ENCODE assay signal across 28 mouse cellular contexts in the genomic region with DNA sequence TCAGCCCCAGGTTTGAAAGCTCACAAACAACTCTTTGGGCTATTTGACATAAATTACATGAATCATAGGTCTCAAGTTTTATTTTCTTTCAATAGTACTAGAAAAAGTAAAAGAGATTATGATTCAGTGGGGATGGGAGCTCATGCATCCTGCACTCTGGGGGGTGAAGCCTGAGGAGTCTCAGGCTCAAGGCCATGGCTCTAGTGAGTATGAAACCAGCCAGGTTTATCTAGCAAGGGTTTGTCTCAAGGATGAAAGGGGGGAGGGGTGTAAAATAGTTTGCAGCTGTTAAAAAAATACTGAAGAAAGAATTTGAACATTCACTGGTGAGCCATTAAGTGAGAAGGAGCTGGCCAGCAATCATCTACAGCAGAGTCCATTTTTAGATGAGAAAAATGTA.
DNase-seq lines count a peak whose midpoint lies in the region; ATAC-seq and TF ChIP-seq lines count a peak whose summit lies in the region.
"Had no signal": no experiment of that assay in that cellular context is flagged by ENCODE, and none has a peak within 500 bp of the region (broad histone marks: within the 10 kb centered on the region; RNA-seq: fewer than 3 reads in every experiment).

No protein-coding gene starts in this region.

- H3K36me3 ChIP-seq in embryonic facial prominence, embryonic 11.5 days (replicated peaks; ENCODE audit: control insufficient read depth, insufficient read depth, low read depth, low read length): no peaks in the 10 kb centered on the region
- H3K36me3 ChIP-seq in embryonic facial prominence, embryonic 10.5 days (replicated peaks): no peaks in the 10 kb centered on the region
- no peaks in the 10 kb centered on the region for H3K36me3 ChIP-seq in lung, embryonic 14.5 days (ENCODE audit: insufficient read depth)
- no peaks in the 10 kb centered on the region for H3K36me3 ChIP-seq in embryonic facial prominence, embryonic 14.5 days (ENCODE audit: control insufficient read depth, insufficient read depth, low read length)
- no peaks in the 10 kb centered on the region for H3K36me3 ChIP-seq in limb, embryonic 15.5 days
- H3K36me3 ChIP-seq in midbrain, embryonic 15.5 days (replicated peaks): no peaks in the 10 kb centered on the region
- H3K36me3 ChIP-seq: embryonic facial prominence, embryonic 12.5 days; embryonic facial prominence, embryonic 15.5 days; forebrain, embryonic 10.5 days; forebrain, embryonic 12.5 days had no signal

- H3K9ac ChIP-seq in embryonic facial prominence, embryonic 11.5 days (replicated peaks; ENCODE audit: low read length): no peak overlapping the region
- H3K9ac ChIP-seq in lung, embryonic 14.5 days: no peak overlapping the region
- no peak overlapping the region for H3K9ac ChIP-seq in embryonic facial prominence, embryonic 14.5 days (ENCODE audit: low read depth, low read length)
- no peak overlapping the region for H3K9ac ChIP-seq in limb, embryonic 15.5 days
- no peak overlapping the region for H3K9ac ChIP-seq in midbrain, embryonic 15.5 days
- H3K9ac ChIP-seq: embryonic facial prominence, embryonic 12.5 days; embryonic facial prominence, embryonic 15.5 days; forebrain, embryonic 12.5 days had no signal

- no peak overlapping the region for H3K4me3 ChIP-seq in embryonic facial prominence, embryonic 11.5 days (ENCODE audit: low read depth, low read length)
- H3K4me3 ChIP-seq in embryonic facial prominence, embryonic 10.5 days: no peak overlapping the region
- H3K4me3 ChIP-seq in lung, embryonic 14.5 days (ENCODE audit: low read depth, low read length): no peak overlapping the region
- no peak overlapping the region for H3K4me3 ChIP-seq in embryonic facial prominence, embryonic 14.5 days (ENCODE audit: low read depth, low read length)
- no peak overlapping the region for H3K4me3 ChIP-seq in limb, embryonic 15.5 days
- no peak overlapping the region for H3K4me3 ChIP-seq in midbrain, embryonic 15.5 days
- H3K4me3 ChIP-seq: embryonic facial prominence, embryonic 12.5 days; embryonic facial prominence, embryonic 15.5 days; erythroblast, embryonic 14.5 days; forebrain, embryonic 10.5 days; forebrain, embryonic 12.5 days had no signal

- H3K4me2 ChIP-seq in embryonic facial prominence, embryonic 11.5 days (ENCODE audit: low read depth, low read length): no peak overlapping the region
- no peak overlapping the region for H3K4me2 ChIP-seq in lung, embryonic 14.5 days
- H3K4me2 ChIP-seq in embryonic facial prominence, embryonic 14.5 days (ENCODE audit: low read depth, low read length): no peak overlapping the region
- H3K4me2 ChIP-seq in limb, embryonic 15.5 days: no peak overlapping the region
- H3K4me2 ChIP-seq in midbrain, embryonic 15.5 days: no peak overlapping the region
- H3K4me2 ChIP-seq: embryonic facial prominence, embryonic 12.5 days; embryonic facial prominence, embryonic 15.5 days; forebrain, embryonic 12.5 days had no signal

- H3K27ac ChIP-seq in embryonic facial prominence, embryonic 11.5 days (replicated peaks; ENCODE audit: low read depth, low read length): no peak overlapping the region
- no peak overlapping the region for H3K27ac ChIP-seq in embryonic facial prominence, embryonic 10.5 days (replicated peaks)
- no peak overlapping the region for H3K27ac ChIP-seq in lung, embryonic 14.5 days (ENCODE audit: low read depth)
- no peak overlapping the region for H3K27ac ChIP-seq in embryonic facial prominence, embryonic 14.5 days (replicated peaks; ENCODE audit: low read depth, low read length)
- no peak overlapping the region for H3K27ac ChIP-seq in limb, embryonic 15.5 days
- no peak overlapping the region for H3K27ac ChIP-seq in midbrain, embryonic 15.5 days
- H3K27ac ChIP-seq: embryonic facial prominence, embryonic 12.5 days; embryonic facial prominence, embryonic 15.5 days; forebrain, embryonic 10.5 days; forebrain, embryonic 12.5 days had no signal

- H3K9me3 ChIP-seq in embryonic facial prominence, embryonic 11.5 days (replicated peaks; ENCODE audit: control insufficient read depth, low read length): no peaks in the 10 kb centered on the region
- no peaks in the 10 kb centered on the region for H3K9me3 ChIP-seq in embryonic facial prominence, embryonic 10.5 days
- no peaks in the 10 kb centered on the region for H3K9me3 ChIP-seq in lung, embryonic 14.5 days (ENCODE audit: low read depth, low read length)
- H3K9me3 ChIP-seq in embryonic facial prominence, embryonic 14.5 days (ENCODE audit: control insufficient read depth, low read length): no peaks in the 10 kb centered on the region
- H3K9me3 ChIP-seq in limb, embryonic 15.5 days: no peaks in the 10 kb centered on the region
- no peaks in the 10 kb centered on the region for H3K9me3 ChIP-seq in midbrain, embryonic 15.5 days
- H3K9me3 ChIP-seq: embryonic facial prominence, embryonic 12.5 days; embryonic facial prominence, embryonic 15.5 days; forebrain, embryonic 10.5 days; forebrain, embryonic 12.5 days had no signal

- no peak for ATAC-seq in embryonic facial prominence, embryonic 11.5 days (replicated peaks; ENCODE audit: insufficient number of reproducible peaks, low FRiP score, low TSS enrichment, low read depth)
- ATAC-seq in lung, embryonic 14.5 days (ENCODE audit: insufficient read depth): no peak
- ATAC-seq in embryonic facial prominence, embryonic 14.5 days (ENCODE audit: low read depth): no peak
- ATAC-seq in limb, embryonic 15.5 days (ENCODE audit: insufficient number of reproducible peaks, low FRiP score, low TSS enrichment, low read depth): 0 out of 2 replicates have a peak, but pooled peaks have one; percentile 48
- no peak for ATAC-seq in midbrain, embryonic 15.5 days (replicated peaks)
- ATAC-seq: CD4-positive, CD25-positive, alpha-beta regulatory T cell, adult 4 months; forebrain, embryonic 14.5 days; forebrain, embryonic 16.5 days had no signal

- peak; percentile 41 for DNase-seq in embryonic facial prominence, embryonic 11.5 days (ENCODE audit: low spot score)
- DNase-seq in embryonic facial prominence, embryonic 10.5 days (ENCODE audit: low spot score): no peak
- DNase-seq in lung, embryonic 14.5 days: peak; percentile 15
- DNase-seq in lung, postnatal 36 days: no peak
- DNase-seq in embryonic facial prominence, embryonic 14.5 days (ENCODE audit: low spot score): peak; percentile 29
- DNase-seq in embryo, embryonic 9.5 days (ENCODE audit: extremely low spot score): no peak
- DNase-seq: adrenal gland, adult 2 months; adrenal gland, postnatal 10 days; adrenal gland, postnatal 25 days; B cell, adult 2 months; cerebellum, adult 11 months; cerebellum, adult 18-20 months; cerebellum, adult 8-10 months; cerebellum, adult 9-11 months; cerebellum, postnatal 14 days; cerebellum, postnatal 36 days; embryo, embryonic 11 days had no signal

- no peaks in the 10 kb centered on the region for H3K27me3 ChIP-seq in embryonic facial prominence, embryonic 11.5 days (ENCODE audit: control insufficient read depth, insufficient read depth, low read length)
- no peaks in the 10 kb centered on the region for H3K27me3 ChIP-seq in embryonic facial prominence, embryonic 10.5 days (replicated peaks; ENCODE audit: low read depth, poor library complexity, severe bottlenecking)
- no peaks in the 10 kb centered on the region for H3K27me3 ChIP-seq in lung, embryonic 14.5 days (ENCODE audit: insufficient read depth, low read length)
- H3K27me3 ChIP-seq in embryonic facial prominence, embryonic 14.5 days (replicated peaks; ENCODE audit: control insufficient read depth, insufficient read depth, low read length): no peaks in the 10 kb centered on the region
- H3K27me3 ChIP-seq in limb, embryonic 15.5 days: no peaks in the 10 kb centered on the region
- no peaks in the 10 kb centered on the region for H3K27me3 ChIP-seq in midbrain, embryonic 15.5 days (replicated peaks)
- H3K27me3 ChIP-seq: CH12.LX; embryonic facial prominence, embryonic 12.5 days; embryonic facial prominence, embryonic 15.5 days; forebrain, embryonic 12.5 days had no signal

- no peak for TF ChIP-seq CTCF in lung, embryonic 14.5 days (IDR thresholded peaks at IDR 0.05; ENCODE audit: low read depth)

- H3K4me1 ChIP-seq in embryonic facial prominence, embryonic 11.5 days (ENCODE audit: control insufficient read depth, insufficient read depth, low read length): no peaks in the 10 kb centered on the region
- H3K4me1 ChIP-seq in embryonic facial prominence, embryonic 10.5 days: peaks cover 13% of the 10 kb centered on the region
- no peaks in the 10 kb centered on the region for H3K4me1 ChIP-seq in lung, embryonic 14.5 days (ENCODE audit: insufficient read depth)
- H3K4me1 ChIP-seq in embryonic facial prominence, embryonic 14.5 days (ENCODE audit: control insufficient read depth, insufficient read depth, low read length): no peaks in the 10 kb centered on the region
- H3K4me1 ChIP-seq in limb, embryonic 15.5 days: no peaks in the 10 kb centered on the region
- H3K4me1 ChIP-seq in midbrain, embryonic 15.5 days: no peaks in the 10 kb centered on the region
- H3K4me1 ChIP-seq: embryonic facial prominence, embryonic 15.5 days had no signal

Comparison
In these comparisons a context has a peak if more than half of its experiments do, and no peak if none do; other contexts are left out.
1. DNase-seq: peak in embryonic facial prominence, embryonic 11.5 days (single experiment), lung, embryonic 14.5 days (single experiment) and embryonic facial prominence, embryonic 14.5 days (single experiment); none in embryonic facial prominence, embryonic 10.5 days (single experiment), lung, postnatal 36 days (single experiment) and embryo, embryonic 9.5 days (single experiment).